Mouse (Mus musculus) subcutaneous adipose tissue, adult 2 months (tissue): ENCODE results near the gene Vmn2r37. TPM values are rescaled to one million over a fixed set of nuclear protein-coding genes. Genes with fewer than 3 reads are reported as not detected.

Experiments used
- polyA plus RNA-seq: library from polyadenylated mRNA; depleted of rRNA; stranded (reverse); fragments of >200 nt; gene quantifications from 2 replicates; pipeline ENCODE4 v1.2.3, GENCODE M21; 2012; ENCODE audit warnings: low replicate concordance; rRNA removed

Gene Vmn2r37
- polyA plus RNA-seq, result not detected in 2 replicates

DNA sequence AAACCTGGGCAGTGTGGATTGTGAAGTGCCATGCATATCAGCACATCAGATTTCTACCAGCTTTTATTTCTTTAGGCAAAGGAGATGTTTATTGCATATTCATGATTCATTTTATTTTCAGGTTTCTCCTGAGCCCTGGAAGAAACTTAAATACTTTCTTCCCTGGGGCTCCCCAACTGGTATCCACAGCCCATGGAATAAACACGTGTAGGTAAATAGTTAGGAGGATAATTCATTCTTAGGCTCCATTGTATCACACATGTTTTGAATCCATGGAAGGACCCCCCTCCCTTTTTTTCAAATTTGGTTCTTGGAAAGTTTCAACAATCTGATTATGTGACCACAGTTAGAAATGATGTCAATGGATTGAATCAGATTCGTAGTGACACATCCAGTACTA, at the start of gene Vmn2r37:
Gene Vmn2r37 (minus strand): TSS at position 101 of the 400 bp plus-strand sequence.

Other genes with a start within 250 kb of the Vmn2r37 start
- gene Vmn2r39, start 192.9 kb downstream of the Vmn2r37 start, polyA plus RNA-seq, result not detected in 2 replicates
- gene Vmn2r38, start 125.8 kb downstream of the Vmn2r37 start, polyA plus RNA-seq, result not detected in 2 replicates